Mouse (Mus musculus) C2C12 (cell line): ENCODE measurements around the gene Sdk2.

Source experiments
- CEBPB ChIP-seq: IDR thresholded peaks from one replicate; pipeline ENCODE4 v1.6.1; 2011; ENCODE audit warnings: low read depth, mild to moderate bottlenecking, control low read depth, moderate library complexity
- CTCF ChIP-seq: IDR thresholded peaks from one replicate; pipeline ENCODE4 v1.5.1; 2011; ENCODE audit not compliant: control insufficient read depth, insufficient read depth, insufficient read length
- FOSL1 ChIP-seq: IDR thresholded peaks from one replicate; pipeline ENCODE4 v1.8.0; 2011; ENCODE audit warnings: mild to moderate bottlenecking, low read length; ENCODE audit not compliant: poor library complexity, insufficient read depth, severe bottlenecking
- MAX ChIP-seq: IDR thresholded peaks from one replicate; pipeline ENCODE4 v1.6.1; 2011; ENCODE audit warnings: mild to moderate bottlenecking, control low read depth
- MYOD1 ChIP-seq: IDR thresholded peaks from one replicate; pipeline ENCODE4 v1.6.1; 2011; ENCODE audit warnings: low read depth; ENCODE audit not compliant: control insufficient read depth, insufficient read length
- MYOG ChIP-seq: IDR thresholded peaks from one replicate; pipeline ENCODE4 v1.6.1; 2011; ENCODE audit not compliant: control insufficient read depth, insufficient read length; ENCODE audit errors: extremely low read depth
- USF1 ChIP-seq: IDR thresholded peaks from one replicate; pipeline ENCODE4 v1.6.1; 2011; ENCODE audit warnings: low read depth, mild to moderate bottlenecking, control low read depth, moderate library complexity

GRCm38 (mm10) chr11:113761646-113762045, 305.2 kb downstream of the Sdk2 start:
- no peak for TF ChIP-seq MYOG
- no peak for TF ChIP-seq CTCF
- TF ChIP-seq USF1, result no peak
- TF ChIP-seq MAX, result no peak
- TF ChIP-seq MYOD1, result no peak
- no peak for TF ChIP-seq CEBPB
- no peak for TF ChIP-seq FOSL1
